Mouse (Mus musculus) cerebellum, adult 11-12 months (tissue): Measurements from ENCODE around the gene Ssxa1.
"Not testable (repeated sequence)": the region's sequence is repeated elsewhere in the genome, so short reads cannot be mapped to it uniquely, and the experiment has no call there.

Source experiments
- DNase-seq: peaks from one replicate; pipeline ENCODE4 v3.0.0; 2022

Gene Ssxa1

GRCm38 (mm10) chrX:21115520-21115919 is at the start of gene Ssxa1:
Gene Ssxa1, plus strand, starts transcription at chrX:21115820.
- no peak for DNase-seq

- DNase-seq, result no peak
Measured at GRCm38 (mm10) chrX:21068106-21068505, 47.5 kb upstream of the Ssxa1 start, which contains the start of gene Spaca5. Gene Spaca5, plus strand, starts transcription at chrX:21068406.

GRCm38 (mm10) chrX:21088645-21088982 is 27.0 kb upstream of the Ssxa1 start:
- no peak for DNase-seq

DNA sequence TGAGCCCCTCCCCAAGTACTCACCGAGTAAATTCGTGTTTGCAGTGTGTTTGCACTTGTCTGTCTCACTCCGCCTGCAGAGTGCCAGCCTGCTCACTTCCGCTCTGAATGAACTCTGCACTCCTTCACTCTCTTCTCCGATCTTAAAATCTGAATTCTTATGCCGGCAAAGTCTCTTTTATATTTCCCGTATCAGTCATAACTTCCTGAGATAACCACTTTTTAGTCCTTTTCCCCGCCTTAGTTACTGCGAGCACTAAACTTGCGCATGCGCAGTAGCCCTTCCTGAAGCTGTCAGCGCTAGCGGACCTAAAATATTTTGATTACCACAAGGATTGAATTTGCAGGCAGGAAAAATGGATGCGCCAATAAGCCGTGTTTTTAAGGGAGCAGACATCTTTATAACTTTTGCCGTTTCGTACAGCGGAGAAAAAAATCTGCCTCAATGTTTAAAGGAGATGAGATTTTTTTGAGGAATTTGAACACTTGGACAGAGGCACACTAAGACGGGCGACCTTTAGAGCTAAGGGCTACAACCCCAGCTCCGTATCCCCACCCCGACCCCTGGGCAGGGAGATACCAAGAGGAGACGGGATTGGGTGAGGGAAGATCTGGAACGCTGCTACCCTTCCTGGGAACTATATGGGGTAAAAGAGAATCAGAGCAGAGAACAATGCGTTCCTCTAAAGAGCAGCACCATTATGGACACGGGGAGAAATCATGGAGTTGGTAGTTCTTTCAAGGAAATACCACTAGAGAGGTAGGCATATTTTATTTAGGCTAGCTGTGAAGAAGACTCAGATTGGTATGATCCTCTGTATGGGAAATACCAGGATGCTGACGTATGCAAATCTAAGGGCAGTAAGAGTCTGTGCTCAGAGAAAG is 26.4 kb upstream of the Ssxa1 start, which contains the start of gene Zfp300:
Zfp300 (minus strand) TSS at position 545 of the 884 bp plus-strand sequence.
- DNase-seq, result peak; percentile 75

- no peak for DNase-seq
Measured at GRCm38 (mm10) chrX:21089867-21090239, 25.8 kb upstream of the Ssxa1 start.

DNA sequence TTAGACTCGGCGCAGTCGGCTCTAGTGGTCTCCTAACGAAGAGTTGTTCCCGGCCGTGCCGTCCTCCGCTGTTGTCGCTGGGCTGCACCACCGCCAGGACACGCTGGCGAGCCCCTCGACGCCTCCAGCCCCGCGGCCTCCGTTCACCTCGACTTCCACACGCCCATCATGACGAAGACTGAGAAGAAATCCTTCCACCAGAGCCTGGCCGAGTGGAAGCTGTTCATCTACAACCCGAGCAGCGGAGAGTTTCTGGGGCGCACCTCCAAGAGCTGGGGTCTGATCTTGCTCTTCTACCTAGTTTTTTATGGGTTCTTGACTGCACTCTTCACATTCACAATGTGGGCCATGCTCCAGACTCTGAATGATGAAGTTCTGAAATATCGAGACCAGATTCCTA is 31.1 kb downstream of the Ssxa1 start:
- not testable (repeated sequence) for DNase-seq
